15 mouse cellular contexts compared by ENCODE assay signal in genomic region chr4:148116657-148117056, GRCm38 (mm10). TPM values are rescaled to one million over a fixed set of nuclear protein-coding genes. Genes with fewer than 3 reads are reported as not detected.
DNase-seq lines count a peak whose midpoint lies in the region; ATAC-seq and TF ChIP-seq lines count a peak whose summit lies in the region.
"Had no signal": no experiment of that assay in that cellular context is flagged by ENCODE, and none has a peak within 500 bp of the region (broad histone marks: within the 10 kb centered on the region; RNA-seq: fewer than 3 reads in every experiment).

No protein-coding gene starts in this region.

- no peaks in the 10 kb centered on the region for H3K79me2 ChIP-seq in MEL (ENCODE audit: control insufficient read depth, insufficient read depth, low read length, poor library complexity)

- no peak overlapping the region for H3K4me3 ChIP-seq in hindbrain, postnatal 0 days (ENCODE audit: low read length)
- H3K4me3 ChIP-seq in hindbrain, embryonic 13.5 days: no peak overlapping the region
- H3K4me3 ChIP-seq in neural tube, embryonic 15.5 days (replicated peaks): no peak overlapping the region
- H3K4me3 ChIP-seq in MEL (ENCODE audit: control insufficient read depth in 1 of 2, insufficient read depth in 1 of 2, low read depth in 2 of 2, low read length in 2 of 2): no peak overlapping the region
- no peak overlapping the region for H3K4me3 ChIP-seq in small intestine, adult 2 months (ENCODE audit: low read depth, low read length)
- H3K4me3 ChIP-seq: embryonic facial prominence, embryonic 13.5 days; forebrain, embryonic 12.5 days; intestine, embryonic 15.5 days had no signal

- no peak for DNase-seq in hindbrain, postnatal 0 days (ENCODE audit: low spot score)
- peak; percentile 26 for DNase-seq in neural tube, embryonic 10.5 days (ENCODE audit: extremely low spot score, low spot score)
- peak; percentile 67 for DNase-seq in MEL (ENCODE audit: low read depth, low spot score)
- no peak for DNase-seq in adrenal gland, postnatal 4 days (ENCODE audit: low spot score in 2 of 2)
- DNase-seq in urinary bladder, adult 2 months (ENCODE audit: low spot score): no peak
- DNase-seq: adrenal gland, postnatal 25 days; cerebellum, adult 8-10 months; lung, postnatal 10 days; midbrain, embryonic 14.5 days had no signal

- no peak overlapping the region for H3K27ac ChIP-seq in hindbrain, postnatal 0 days
- H3K27ac ChIP-seq in hindbrain, embryonic 13.5 days: no peak overlapping the region
- H3K27ac ChIP-seq in neural tube, embryonic 15.5 days (replicated peaks): no peak overlapping the region
- no peak overlapping the region for H3K27ac ChIP-seq in MEL (ENCODE audit: control insufficient read depth, low read depth, low read length)
- H3K27ac ChIP-seq in small intestine, adult 2 months (ENCODE audit: insufficient read depth, low read depth, low read length): no peak overlapping the region
- H3K27ac ChIP-seq: embryonic facial prominence, embryonic 13.5 days; forebrain, embryonic 12.5 days; intestine, embryonic 15.5 days had no signal

- H3K9ac ChIP-seq in hindbrain, postnatal 0 days (replicated peaks; ENCODE audit: low read length): no peak overlapping the region
- no peak overlapping the region for H3K9ac ChIP-seq in hindbrain, embryonic 13.5 days
- no peak overlapping the region for H3K9ac ChIP-seq in neural tube, embryonic 15.5 days (replicated peaks)
- no peak overlapping the region for H3K9ac ChIP-seq in MEL (ENCODE audit: control insufficient read depth, low read depth, low read length, poor library complexity, severe bottlenecking)
- H3K9ac ChIP-seq: embryonic facial prominence, embryonic 13.5 days; forebrain, embryonic 12.5 days; intestine, embryonic 15.5 days had no signal

- TF ChIP-seq POLR2A in MEL (IDR thresholded peaks at IDR 0.05; ENCODE audit: control insufficient read depth in 1 of 2, insufficient read depth in 1 of 2, low read depth in 1 of 2, low read length in 2 of 2, poor library complexity in 1 of 2): no peak
- no peak for TF ChIP-seq POLR2A in small intestine, adult 2 months (IDR thresholded peaks at IDR 0.05; ENCODE audit: low read depth, low read length)

- whole genome bisulfite sequencing in hindbrain, postnatal 0 days: 81% methylated on average over 4 of the region's 4 CpGs
- WGBS in hindbrain, embryonic 13.5 days: 77% methylated on average over 4 of the region's 4 CpGs
- 80% methylated on average over 4 of the region's 4 CpGs for WGBS in neural tube, embryonic 15.5 days
- WGBS in small intestine, adult 2 months: 81% methylated on average over 4 of the region's 4 CpGs

- TF ChIP-seq CTCF in hindbrain, postnatal 0 days (IDR thresholded peaks at IDR 0.05; ENCODE audit: low read depth): peak; percentile 54
- TF ChIP-seq CTCF in MEL (IDR thresholded peaks at IDR 0.05 in 2 of 3, conservative IDR thresholded peaks at IDR 0.05 in 1 of 3; ENCODE audit: control insufficient read depth in 1 of 3, insufficient read depth in 1 of 3, low read depth in 2 of 3, low read length in 3 of 3, poor library complexity in 1 of 3, severe bottlenecking in 1 of 3): peak; percentile 56 to 66 (median 63)
- peak; percentile 36; the same call in 1 of the 2 replicates for TF ChIP-seq CTCF in small intestine, adult 2 months (IDR thresholded peaks at IDR 0.05; ENCODE audit: extremely low read depth, insufficient read length, insufficient replicate concordance, low read depth, low read length)

- no peaks in the 10 kb centered on the region for H3K36me3 ChIP-seq in hindbrain, postnatal 0 days (ENCODE audit: insufficient read depth, low read length)
- peaks cover 27% of the 10 kb centered on the region for H3K36me3 ChIP-seq in hindbrain, embryonic 13.5 days
- peaks cover 8% of the 10 kb centered on the region for H3K36me3 ChIP-seq in neural tube, embryonic 15.5 days
- H3K36me3 ChIP-seq in MEL (ENCODE audit: control insufficient read depth in 1 of 2, insufficient read depth in 2 of 2, low read length in 2 of 2): no peaks in the 10 kb centered on the region; a peak in 1 of 4 replicates
- H3K36me3 ChIP-seq in small intestine, adult 2 months (ENCODE audit: control insufficient read depth, insufficient read depth, low read length): no peaks in the 10 kb centered on the region
- H3K36me3 ChIP-seq: embryonic facial prominence, embryonic 13.5 days; intestine, embryonic 15.5 days had no signal

- no peak for TF ChIP-seq EP300 in MEL (IDR thresholded peaks at IDR 0.05; ENCODE audit: low read depth in 1 of 2, low read length in 2 of 2)

- TF ChIP-seq RAD21 in MEL (IDR thresholded peaks at IDR 0.05; ENCODE audit: low read depth, low read length): peak; percentile 22

- H3K9me3 ChIP-seq in hindbrain, postnatal 0 days (ENCODE audit: low read length): no peaks in the 10 kb centered on the region
- 0 out of 2 replicates have a peak, but pooled peaks cover 3% of the 10 kb centered on the region for H3K9me3 ChIP-seq in hindbrain, embryonic 13.5 days
- H3K9me3 ChIP-seq in neural tube, embryonic 15.5 days (replicated peaks): no peaks in the 10 kb centered on the region
- no peaks in the 10 kb centered on the region for H3K9me3 ChIP-seq in MEL (replicated peaks; ENCODE audit: insufficient read depth, low read length)
- H3K9me3 ChIP-seq: embryonic facial prominence, embryonic 13.5 days; forebrain, embryonic 12.5 days; intestine, embryonic 15.5 days had no signal

- no peak overlapping the region for H3K4me2 ChIP-seq in hindbrain, postnatal 0 days (ENCODE audit: low read depth, low read length)
- no peak overlapping the region for H3K4me2 ChIP-seq in hindbrain, embryonic 13.5 days
- H3K4me2 ChIP-seq in neural tube, embryonic 15.5 days: no peak overlapping the region
- H3K4me2 ChIP-seq: embryonic facial prominence, embryonic 13.5 days; forebrain, embryonic 12.5 days; intestine, embryonic 15.5 days had no signal

- H3K27me3 ChIP-seq in hindbrain, postnatal 0 days (ENCODE audit: insufficient read depth, low read length): no peaks in the 10 kb centered on the region
- no peaks in the 10 kb centered on the region for H3K27me3 ChIP-seq in hindbrain, embryonic 13.5 days
- H3K27me3 ChIP-seq in neural tube, embryonic 15.5 days (replicated peaks): no peaks in the 10 kb centered on the region
- H3K27me3 ChIP-seq in MEL (ENCODE audit: control insufficient read depth in 1 of 2, insufficient read depth in 2 of 2, low read length in 2 of 2): no peaks in the 10 kb centered on the region
- no peaks in the 10 kb centered on the region for H3K27me3 ChIP-seq in small intestine, adult 2 months (ENCODE audit: control insufficient read depth, insufficient read depth, low read length)
- H3K27me3 ChIP-seq: embryonic facial prominence, embryonic 13.5 days; intestine, embryonic 15.5 days had no signal

- no peak for ATAC-seq in hindbrain, postnatal 0 days
- ATAC-seq in hindbrain, embryonic 13.5 days (ENCODE audit: low FRiP score): no peak
- ATAC-seq in neural tube, embryonic 15.5 days (ENCODE audit: low FRiP score): no peak
- ATAC-seq: intestine, embryonic 15.5 days had no signal

- peaks cover 4% of the 10 kb centered on the region; the same call in 1 of the 2 replicates for H3K4me1 ChIP-seq in hindbrain, postnatal 0 days (ENCODE audit: insufficient read depth, low read length)
- peaks cover 34% of the 10 kb centered on the region for H3K4me1 ChIP-seq in hindbrain, embryonic 13.5 days (replicated peaks)
- peaks cover 21% of the 10 kb centered on the region for H3K4me1 ChIP-seq in neural tube, embryonic 15.5 days
- peaks cover 0 to 5% of the 10 kb centered on the region in 2 experiments; a peak in 2 of 4 replicates for H3K4me1 ChIP-seq in MEL (ENCODE audit: control insufficient read depth in 1 of 2, insufficient read depth in 2 of 2, low read length in 2 of 2)
- H3K4me1 ChIP-seq in small intestine, adult 2 months (ENCODE audit: control insufficient read depth, insufficient read depth, insufficient read length, low read length): peaks cover 2% of the 10 kb centered on the region; the same call in 1 of the 2 replicates

RNA-seq across cellular contexts. Expression of gene Mad2l2, which starts 13.5 kb away (rescaled TPM):
- total RNA-seq in hindbrain, postnatal 0 days (2014; rRNA removed): 39.9 and 56.5 TPM in 2 replicates
- polyA plus RNA-seq in hindbrain, postnatal 0 days (2015; fragmentation: Nextera tagmentation; extraction: Ambion mirVana): 99.7 and 102 TPM in 2 replicates
- 118 and 127 TPM in 2 replicates for polyA plus RNA-seq in hindbrain, embryonic 13.5 days (2015; fragmentation: Nextera tagmentation; extraction: Ambion mirVana)
- polyA plus RNA-seq in neural tube, embryonic 15.5 days (2015; fragmentation: Nextera tagmentation; extraction: Ambion mirVana): 99.2 and 99.9 TPM in 2 replicates
- 28.4 and 28.6 TPM in 2 replicates for total RNA-seq in MEL (2012; rRNA removed)
- 10 to 100 TPM in 1 of 2 experiments, not detected in 1; 44.8 TPM for polyA plus RNA-seq in MEL (2012; ENCODE audit: insufficient read depth in 1 of 2, insufficient read length in 2 of 2, low read depth in 1 of 2, low replicate concordance in 2 of 2, missing spikeins in 1 of 2)
- polyA plus RNA-seq in small intestine, adult 2 months (2012; rRNA removed): 7.1 and 17.8 TPM in 2 replicates
- total RNA-seq in adrenal gland, postnatal 4 days (2021): 10 to 100 TPM; 24.0 to 24.6 TPM
- 25.3 and 28.7 TPM in 2 replicates for polyA plus RNA-seq in urinary bladder, adult 2 months (2012; rRNA removed)

RNA-seq across cellular contexts. Expression of gene Draxin, which starts 13.8 kb away (rescaled TPM):
- 42.3 and 44.9 TPM in 2 replicates for total RNA-seq in hindbrain, postnatal 0 days (2014; rRNA removed)
- 7.2 TPM in 2 replicates for polyA plus RNA-seq in hindbrain, postnatal 0 days (2015; fragmentation: Nextera tagmentation; extraction: Ambion mirVana)
- 17.2 and 20.9 TPM in 2 replicates for polyA plus RNA-seq in hindbrain, embryonic 13.5 days (2015; fragmentation: Nextera tagmentation; extraction: Ambion mirVana)
- 7.3 and 10.4 TPM in 2 replicates for polyA plus RNA-seq in neural tube, embryonic 15.5 days (2015; fragmentation: Nextera tagmentation; extraction: Ambion mirVana)
- total RNA-seq in MEL (2012; rRNA removed): 0.03 and 0.08 TPM in 2 replicates
- under 1 TPM in 1 of 2 experiments, not detected in 1; 0.17 TPM for polyA plus RNA-seq in MEL (2012; ENCODE audit: insufficient read depth in 1 of 2, insufficient read length in 2 of 2, low read depth in 1 of 2, low replicate concordance in 2 of 2, missing spikeins in 1 of 2)
- 0.11 and 0.24 TPM in 2 replicates for polyA plus RNA-seq in small intestine, adult 2 months (2012; rRNA removed)
- total RNA-seq in adrenal gland, postnatal 4 days (2021): 1 to 10 TPM in 1 of 2 experiments, under 1 TPM in 1; 0.42 to 1.0 TPM
- polyA plus RNA-seq in urinary bladder, adult 2 months (2012; rRNA removed): 0.01 and 0.04 TPM in 2 replicates

RNA-seq across cellular contexts. Expression of gene Agtrap, which starts 28.8 kb away (rescaled TPM):
- 6.2 and 7.6 TPM in 2 replicates for total RNA-seq in hindbrain, postnatal 0 days (2014; rRNA removed)
- polyA plus RNA-seq in hindbrain, postnatal 0 days (2015; fragmentation: Nextera tagmentation; extraction: Ambion mirVana): 9.9 and 10.4 TPM in 2 replicates
- 7.6 and 8.4 TPM in 2 replicates for polyA plus RNA-seq in hindbrain, embryonic 13.5 days (2015; fragmentation: Nextera tagmentation; extraction: Ambion mirVana)
- 5.2 and 10.4 TPM in 2 replicates for polyA plus RNA-seq in neural tube, embryonic 15.5 days (2015; fragmentation: Nextera tagmentation; extraction: Ambion mirVana)
- 5.0 and 6.4 TPM in 2 replicates for total RNA-seq in MEL (2012; rRNA removed)
- 10 to 100 TPM in 1 of 2 experiments, not detected in 1; 16.0 TPM for polyA plus RNA-seq in MEL (2012; ENCODE audit: insufficient read depth in 1 of 2, insufficient read length in 2 of 2, low read depth in 1 of 2, low replicate concordance in 2 of 2, missing spikeins in 1 of 2)
- polyA plus RNA-seq in small intestine, adult 2 months (2012; rRNA removed): 10.3 and 14.2 TPM in 2 replicates
- 10 to 100 TPM; 77.6 to 83.7 TPM for total RNA-seq in adrenal gland, postnatal 4 days (2021)
- polyA plus RNA-seq in urinary bladder, adult 2 months (2012; rRNA removed): 20.4 and 25.4 TPM in 2 replicates

RNA-seq across cellular contexts. Expression of gene Fbxo6, which starts 35.3 kb away (rescaled TPM):
- 23.7 and 36.3 TPM in 2 replicates for total RNA-seq in hindbrain, postnatal 0 days (2014; rRNA removed)
- 23.8 and 24.0 TPM in 2 replicates for polyA plus RNA-seq in hindbrain, postnatal 0 days (2015; fragmentation: Nextera tagmentation; extraction: Ambion mirVana)
- 15.7 and 16.0 TPM in 2 replicates for polyA plus RNA-seq in hindbrain, embryonic 13.5 days (2015; fragmentation: Nextera tagmentation; extraction: Ambion mirVana)
- 20.6 and 21.9 TPM in 2 replicates for polyA plus RNA-seq in neural tube, embryonic 15.5 days (2015; fragmentation: Nextera tagmentation; extraction: Ambion mirVana)
- total RNA-seq in MEL (2012; rRNA removed): 35.1 and 37.3 TPM in 2 replicates
- 10 to 100 TPM in 1 of 2 experiments, not detected in 1; 62.6 TPM for polyA plus RNA-seq in MEL (2012; ENCODE audit: insufficient read depth in 1 of 2, insufficient read length in 2 of 2, low read depth in 1 of 2, low replicate concordance in 2 of 2, missing spikeins in 1 of 2)
- polyA plus RNA-seq in small intestine, adult 2 months (2012; rRNA removed): 22.8 and 57.9 TPM in 2 replicates
- total RNA-seq in adrenal gland, postnatal 4 days (2021): 10 to 100 TPM; 28.2 to 32.8 TPM
- polyA plus RNA-seq in urinary bladder, adult 2 months (2012; rRNA removed): 66.4 and 70.1 TPM in 2 replicates

RNA-seq across cellular contexts. Expression of gene Fbxo44, which starts 43.6 kb away (rescaled TPM):
- total RNA-seq in hindbrain, postnatal 0 days (2014; rRNA removed): 199 and 200 TPM in 2 replicates
- 118 and 122 TPM in 2 replicates for polyA plus RNA-seq in hindbrain, postnatal 0 days (2015; fragmentation: Nextera tagmentation; extraction: Ambion mirVana)
- polyA plus RNA-seq in hindbrain, embryonic 13.5 days (2015; fragmentation: Nextera tagmentation; extraction: Ambion mirVana): 91.2 and 98.2 TPM in 2 replicates
- 89.4 and 104 TPM in 2 replicates for polyA plus RNA-seq in neural tube, embryonic 15.5 days (2015; fragmentation: Nextera tagmentation; extraction: Ambion mirVana)
- 2.3 and 3.2 TPM in 2 replicates for total RNA-seq in MEL (2012; rRNA removed)
- polyA plus RNA-seq in MEL (2012; ENCODE audit: insufficient read depth in 1 of 2, insufficient read length in 2 of 2, low read depth in 1 of 2, low replicate concordance in 2 of 2, missing spikeins in 1 of 2): 1 to 10 TPM in 1 of 2 experiments, not detected in 1; 6.2 TPM
- 7.3 and 17.7 TPM in 2 replicates for polyA plus RNA-seq in small intestine, adult 2 months (2012; rRNA removed)
- total RNA-seq in adrenal gland, postnatal 4 days (2021): 10 to 100 TPM; 13.9 to 15.0 TPM
- 18.3 and 19.0 TPM in 2 replicates for polyA plus RNA-seq in urinary bladder, adult 2 months (2012; rRNA removed)

Comparison
In these comparisons a context has a peak if more than half of its experiments do, and no peak if none do; other contexts are left out.
1. DNase-seq: peak in neural tube, embryonic 10.5 days (single experiment) and MEL (single experiment); none in hindbrain, postnatal 0 days (single experiment), adrenal gland, postnatal 4 days (0 of 2) and urinary bladder, adult 2 months (single experiment).
2. Peak in every context shown above with its lines, with median percentiles within 50 percentile points of each other: CTCF ChIP-seq.